Mouse (Mus musculus): ENCODE measurements around the gene Rybp. TPM values are rescaled to one million over a fixed set of nuclear protein-coding genes. Genes with fewer than 3 reads are reported as not detected.

Rybp gene
- total RNA-seq (2015; ENCODE audit: low replicate concordance): 11.7 and 12.7 TPM in 2 replicates
- total RNA-seq (2017; ENCODE audit: low replicate concordance): 8.6 and 9.2 TPM in 2 replicates

DNA sequence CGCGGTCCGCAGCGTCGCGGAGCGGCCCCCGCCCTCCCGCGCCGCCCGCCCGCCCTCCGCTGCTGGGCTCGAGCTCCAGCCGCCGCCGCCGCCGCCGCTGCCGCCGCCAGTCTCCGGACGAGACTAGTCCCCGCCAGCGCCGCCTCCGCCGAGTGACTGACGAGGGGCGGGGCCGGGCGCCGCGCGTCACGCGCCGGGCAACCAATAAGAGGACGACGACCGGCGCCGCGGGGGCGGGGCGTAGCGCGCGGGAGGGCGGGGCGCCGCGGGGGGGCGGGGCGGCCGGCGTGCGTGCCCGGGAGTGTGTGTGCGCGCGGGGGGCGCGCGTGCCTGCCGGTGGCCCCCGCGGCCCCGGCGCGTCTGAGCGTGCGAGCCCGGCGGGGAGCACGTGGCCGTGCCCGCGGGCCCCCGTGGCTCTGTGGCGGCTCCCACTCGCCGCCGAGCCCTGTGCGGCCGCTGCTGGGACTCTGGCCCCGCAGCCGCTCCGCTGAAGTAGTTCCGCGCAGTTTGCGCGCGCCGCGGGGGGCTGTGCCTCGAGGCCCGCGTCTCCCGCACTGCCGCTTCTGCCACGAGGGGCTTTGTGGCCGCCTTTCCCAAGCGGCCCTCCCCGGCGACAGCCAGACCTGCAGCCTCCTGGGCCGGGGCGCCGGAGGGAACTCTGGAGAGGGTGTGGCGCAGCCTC, at the start of gene Rybp:
TSS of gene Rybp (minus strand) at position 152 of the 682 bp plus-strand sequence.
- peak; percentile 91 for ATAC-seq (replicated peaks; ENCODE audit: low FRiP score, poor library complexity, severe bottlenecking)

DNA sequence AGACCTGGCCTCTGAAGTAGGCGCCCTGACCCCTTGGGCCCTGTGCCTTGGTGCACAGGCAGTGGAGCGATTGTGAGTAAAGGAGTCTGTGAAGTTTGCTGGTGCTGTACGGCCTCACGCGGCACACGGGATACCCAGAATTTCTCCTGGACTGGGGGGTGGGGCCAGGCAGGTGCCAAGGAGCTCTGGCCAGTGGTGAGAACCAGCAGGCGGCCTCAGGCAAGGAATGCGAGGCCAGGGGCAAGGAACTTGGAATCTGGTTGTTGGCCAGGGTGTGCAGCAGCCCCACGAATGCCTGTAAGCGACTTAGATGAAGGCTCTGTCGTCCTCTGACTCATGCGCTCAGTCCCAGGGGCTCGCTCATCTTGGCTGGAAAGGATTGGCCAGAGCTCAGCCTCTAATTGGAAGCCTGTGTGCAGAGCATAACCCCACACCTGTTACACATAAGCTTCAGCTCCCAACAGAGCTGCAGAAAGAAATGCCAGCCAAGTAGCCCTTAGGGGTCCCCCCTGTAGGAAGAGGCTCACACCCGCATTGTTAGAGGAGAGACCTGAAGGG, 49.4 kb upstream of the Rybp start:
- no peak for ATAC-seq (replicated peaks; ENCODE audit: low FRiP score, poor library complexity, severe bottlenecking)

DNA sequence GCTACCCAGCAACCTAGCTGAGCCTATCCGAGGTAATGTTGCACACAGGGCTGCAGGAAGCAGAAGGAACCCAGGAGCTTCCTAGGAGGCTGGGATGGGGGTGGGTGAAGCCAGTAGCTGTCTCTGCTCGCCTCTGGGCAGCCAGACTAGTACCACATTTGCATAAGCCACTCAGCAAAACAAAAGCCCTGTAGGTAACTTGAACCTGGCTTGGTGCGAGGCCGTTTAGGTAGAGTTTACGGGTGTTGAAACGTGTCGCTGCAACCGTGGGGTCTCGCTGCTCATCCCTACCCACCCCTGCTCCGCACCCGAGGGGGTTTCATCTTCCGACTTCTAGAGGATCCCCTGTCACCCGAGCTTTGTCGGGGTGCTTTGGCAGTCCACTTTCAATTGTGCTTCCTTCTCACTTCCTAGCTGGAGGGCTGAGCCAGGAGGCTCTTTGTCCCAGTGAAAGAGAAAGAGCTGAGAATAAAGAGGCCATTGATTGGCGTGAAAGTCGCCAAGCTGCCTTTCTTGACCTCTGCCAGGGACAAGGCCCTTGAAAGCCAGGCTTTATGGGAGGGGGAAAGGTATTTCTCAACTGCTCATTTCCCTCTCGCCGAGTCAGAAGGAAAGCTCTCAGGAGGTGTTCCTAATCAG, 48.3 kb upstream of the Rybp start:
- no peak for ATAC-seq (replicated peaks; ENCODE audit: low FRiP score, poor library complexity, severe bottlenecking)

DNA sequence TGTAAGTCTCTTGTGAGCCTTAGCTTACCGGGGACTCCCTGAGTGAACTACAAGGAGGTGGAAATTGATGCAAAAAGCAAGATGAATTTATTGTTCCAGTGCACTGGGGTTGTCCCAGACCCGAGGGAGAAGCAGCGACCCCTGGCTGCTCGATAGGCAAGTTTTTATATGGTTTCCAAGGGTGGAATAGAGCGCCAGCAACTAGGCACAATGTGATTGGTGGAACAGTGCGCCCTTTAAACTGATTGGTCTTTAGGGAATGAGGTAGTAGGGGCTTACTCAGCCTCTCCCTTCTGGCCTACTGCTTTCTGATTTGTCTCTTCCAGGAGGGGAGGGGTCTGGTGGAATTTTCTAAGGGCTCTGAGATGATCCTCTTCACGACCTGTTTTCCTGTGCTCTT, 46.5 kb upstream of the Rybp start:
- ATAC-seq (replicated peaks; ENCODE audit: low FRiP score, poor library complexity, severe bottlenecking): no peak

DNA sequence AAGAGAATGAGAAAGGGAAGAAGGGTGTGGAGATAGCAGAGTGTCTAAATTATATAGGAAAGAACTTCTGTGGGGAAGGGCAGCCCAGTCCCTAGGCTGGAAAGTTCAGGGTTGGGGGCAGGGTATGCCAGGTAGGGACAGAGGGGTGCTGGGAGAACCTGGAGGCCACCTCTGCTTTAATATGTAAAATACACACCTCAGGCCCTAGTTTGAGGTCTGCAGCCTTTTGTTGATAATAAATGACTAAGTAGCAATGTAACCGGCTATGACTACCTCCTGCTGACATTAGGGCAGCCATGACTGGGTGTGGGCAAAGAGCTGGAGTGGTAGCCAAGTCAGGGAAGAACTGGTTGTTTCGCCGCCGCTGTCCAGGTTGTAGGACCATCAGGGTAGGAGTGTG, 45.2 kb upstream of the Rybp start:
- no peak for ATAC-seq (replicated peaks; ENCODE audit: low FRiP score, poor library complexity, severe bottlenecking)

DNA sequence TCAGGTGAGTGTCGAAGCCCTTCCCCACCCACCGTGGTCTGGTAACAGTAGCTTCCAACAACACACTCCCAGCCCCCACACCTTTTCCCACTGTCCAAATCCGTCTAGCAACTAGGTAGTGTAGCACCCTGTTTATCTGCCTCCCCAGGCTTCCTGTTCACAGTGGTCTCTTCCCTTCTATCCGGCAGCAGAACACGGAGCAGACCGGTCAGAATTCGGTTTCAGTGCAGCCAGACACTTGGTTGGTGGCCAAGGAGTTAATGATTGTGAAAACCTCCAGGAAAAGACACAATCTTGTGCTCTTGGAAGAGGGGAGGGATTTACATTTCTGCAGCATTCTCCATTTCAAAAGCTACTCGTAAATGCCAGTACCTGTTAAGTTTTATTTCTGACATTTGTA, 44.3 kb upstream of the Rybp start:
- no peak for ATAC-seq (replicated peaks; ENCODE audit: low FRiP score, poor library complexity, severe bottlenecking)

DNA sequence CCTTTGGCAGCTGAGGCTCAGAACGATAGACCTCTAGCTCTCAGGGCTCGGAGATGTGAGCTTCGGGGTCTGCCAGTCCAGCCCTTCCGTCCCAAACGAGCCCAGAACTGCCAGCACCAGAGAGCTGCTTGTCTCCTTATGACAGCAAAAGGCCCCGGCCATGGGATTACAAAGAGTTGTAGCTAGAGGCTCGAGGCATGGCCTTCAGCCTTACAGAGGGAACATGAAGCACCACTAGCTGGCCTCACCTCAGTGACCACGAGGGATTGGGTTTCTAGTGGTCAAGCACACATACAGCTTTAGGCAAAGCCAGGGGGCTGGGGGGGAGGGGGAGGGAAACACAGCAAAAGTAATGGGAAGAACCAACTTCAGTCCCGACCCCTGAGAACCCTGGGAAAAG, 43.8 kb upstream of the Rybp start:
- no peak for ATAC-seq (replicated peaks; ENCODE audit: low FRiP score, poor library complexity, severe bottlenecking)

DNA sequence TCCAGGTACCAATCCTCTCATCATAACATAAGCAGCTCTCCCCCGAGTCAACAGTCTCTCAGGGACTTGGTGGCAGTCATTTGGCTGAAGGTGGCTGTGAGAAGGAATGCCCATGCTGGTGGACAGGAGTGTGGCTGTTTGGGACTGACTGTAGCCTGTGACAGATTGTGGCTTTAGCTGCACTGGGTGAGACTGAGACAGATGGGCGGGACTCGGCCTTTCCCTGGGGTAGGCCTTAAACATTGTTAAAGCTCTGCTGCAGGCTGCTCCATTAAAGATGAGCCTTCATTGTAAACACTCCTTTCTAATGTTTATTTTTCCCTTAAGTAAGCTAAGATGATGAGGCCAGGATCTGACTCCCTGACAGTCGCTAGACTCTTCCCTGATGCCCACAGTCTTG, 42.3 kb upstream of the Rybp start:
- no peak for ATAC-seq (replicated peaks; ENCODE audit: low FRiP score, poor library complexity, severe bottlenecking)

DNA sequence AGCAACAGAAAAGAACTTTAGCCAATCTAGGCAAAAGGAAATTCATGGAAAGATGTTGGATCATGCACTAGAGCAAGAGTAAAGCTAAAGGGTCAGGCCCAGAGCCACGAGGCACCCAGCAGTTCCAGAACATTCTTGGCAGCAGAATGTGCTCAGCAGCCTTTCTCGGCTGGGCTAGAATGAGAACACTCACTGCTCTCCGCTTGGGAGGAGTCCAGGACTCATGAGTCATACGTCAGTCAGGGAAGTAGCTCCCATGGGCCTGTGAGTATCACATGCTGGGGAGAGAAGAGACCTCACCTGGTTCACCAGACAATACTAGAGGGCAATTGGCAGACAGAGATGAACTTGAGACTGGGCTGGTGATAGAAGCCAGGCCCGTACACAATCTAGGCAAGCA, 39.8 kb upstream of the Rybp start:
- ATAC-seq (replicated peaks; ENCODE audit: low FRiP score, poor library complexity, severe bottlenecking): no peak

DNA sequence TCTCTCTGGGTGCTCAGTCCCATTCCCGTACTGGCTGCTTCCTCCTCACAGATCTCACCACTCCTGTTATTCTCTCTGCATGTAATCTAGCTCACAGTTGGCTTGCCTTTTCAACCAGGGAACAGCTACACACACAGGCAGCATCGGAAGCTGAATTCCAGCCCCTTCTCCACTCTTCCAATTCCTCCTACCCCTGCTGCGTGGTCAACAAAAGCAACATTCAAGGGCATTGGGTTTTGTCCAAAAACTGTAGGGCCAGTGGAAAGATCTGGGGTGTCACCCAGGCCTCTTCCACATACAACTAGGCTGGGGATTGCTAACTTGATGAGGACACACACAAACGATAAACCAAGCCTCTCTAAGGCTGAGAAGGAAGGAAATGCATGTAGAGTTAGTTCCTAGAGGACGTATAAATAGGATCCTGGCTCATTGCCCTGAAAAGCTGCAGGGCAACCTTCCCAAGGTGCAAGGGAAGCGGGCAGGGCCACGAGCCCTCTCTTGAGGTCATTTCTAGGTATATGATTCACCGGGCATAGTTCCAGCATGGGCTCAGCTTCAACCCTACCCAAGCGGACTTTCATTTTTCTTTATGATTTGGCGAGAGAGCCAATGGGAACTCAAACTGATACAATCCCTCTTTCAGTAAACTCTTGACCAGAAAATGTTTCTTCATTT, 36.6 kb upstream of the Rybp start:
- ATAC-seq (replicated peaks; ENCODE audit: low FRiP score, poor library complexity, severe bottlenecking): no peak

DNA sequence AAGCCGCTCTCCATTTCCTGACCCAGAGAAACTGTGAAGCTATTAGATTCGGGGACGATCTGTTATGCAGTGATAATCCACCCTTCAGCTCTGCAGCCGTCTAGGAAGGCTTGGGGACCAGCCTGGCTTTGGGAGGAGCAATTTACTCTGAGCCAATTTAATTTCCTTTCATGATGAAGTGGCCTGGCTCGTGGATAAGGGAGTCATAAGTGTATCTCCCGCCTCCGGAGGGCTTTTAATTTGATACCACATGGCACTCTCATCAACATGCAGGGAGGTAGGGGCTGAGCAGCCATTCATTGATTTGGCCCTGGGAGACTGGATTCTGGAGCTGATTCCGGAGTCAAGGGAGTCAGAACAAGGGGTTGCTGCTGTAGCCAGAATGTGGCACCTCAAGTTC, 35.3 kb upstream of the Rybp start:
- no peak for ATAC-seq (replicated peaks; ENCODE audit: low FRiP score, poor library complexity, severe bottlenecking)

DNA sequence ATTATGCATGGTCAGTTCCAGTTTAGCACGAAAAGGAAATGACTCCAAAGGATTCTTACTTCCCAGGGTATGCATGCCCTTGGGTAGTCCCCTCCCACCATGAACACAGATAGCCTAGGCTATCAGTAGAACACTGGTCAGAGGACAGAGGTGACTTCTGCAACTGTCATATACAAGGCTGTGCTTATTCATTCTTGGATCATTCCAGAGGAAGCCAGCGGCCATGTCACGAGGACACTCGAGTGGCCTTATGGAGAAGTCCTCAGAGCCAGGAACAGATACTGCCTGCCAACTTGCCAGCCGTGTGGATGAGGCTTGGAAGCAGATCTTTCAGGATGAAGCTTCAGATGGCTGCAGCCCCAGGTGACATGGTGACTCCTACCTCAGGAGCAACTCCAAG, 34.9 kb upstream of the Rybp start:
- no peak for ATAC-seq (replicated peaks; ENCODE audit: low FRiP score, poor library complexity, severe bottlenecking)

DNA sequence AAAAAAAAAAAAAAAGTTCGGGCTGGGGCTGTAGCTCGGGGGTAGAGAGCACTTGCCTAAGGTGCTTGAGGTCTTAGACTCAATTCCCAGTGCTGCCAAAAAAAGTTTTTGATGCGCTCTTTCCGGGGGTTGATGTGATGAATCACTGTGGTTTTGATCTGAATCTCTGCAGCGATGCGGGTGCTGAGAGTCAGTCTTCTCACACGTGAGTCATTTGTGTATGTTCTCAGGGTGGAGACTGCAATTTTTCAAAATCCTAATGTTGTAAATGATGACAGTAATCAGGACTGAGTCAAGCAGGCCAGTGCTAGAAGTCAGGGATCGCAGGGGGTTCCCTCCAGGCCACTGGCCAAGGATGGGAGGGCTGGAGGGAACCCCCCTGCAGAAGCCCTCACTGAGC, 26.9 kb upstream of the Rybp start:
- no peak for ATAC-seq (replicated peaks; ENCODE audit: low FRiP score, poor library complexity, severe bottlenecking)

DNA sequence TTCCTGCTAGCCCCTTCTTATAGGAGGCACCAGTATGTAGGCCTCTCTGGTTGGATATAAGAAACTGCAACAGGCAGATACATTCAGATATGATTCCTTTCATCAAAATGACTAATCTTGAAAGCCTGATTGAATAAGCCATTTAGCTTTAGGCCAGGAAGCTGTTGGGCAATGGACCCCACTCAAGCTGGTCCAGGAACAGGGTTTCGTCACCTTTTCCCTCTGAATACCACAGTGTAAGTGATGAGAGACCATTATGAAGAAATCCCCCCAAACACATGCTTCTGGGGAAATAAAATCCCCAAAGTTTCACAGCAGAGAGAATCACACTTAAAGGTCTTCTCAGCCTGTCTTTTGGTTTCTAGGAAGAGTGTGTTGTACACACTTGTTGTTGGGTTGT, 23.9 kb upstream of the Rybp start:
- ATAC-seq (replicated peaks; ENCODE audit: low FRiP score, poor library complexity, severe bottlenecking): no peak

DNA sequence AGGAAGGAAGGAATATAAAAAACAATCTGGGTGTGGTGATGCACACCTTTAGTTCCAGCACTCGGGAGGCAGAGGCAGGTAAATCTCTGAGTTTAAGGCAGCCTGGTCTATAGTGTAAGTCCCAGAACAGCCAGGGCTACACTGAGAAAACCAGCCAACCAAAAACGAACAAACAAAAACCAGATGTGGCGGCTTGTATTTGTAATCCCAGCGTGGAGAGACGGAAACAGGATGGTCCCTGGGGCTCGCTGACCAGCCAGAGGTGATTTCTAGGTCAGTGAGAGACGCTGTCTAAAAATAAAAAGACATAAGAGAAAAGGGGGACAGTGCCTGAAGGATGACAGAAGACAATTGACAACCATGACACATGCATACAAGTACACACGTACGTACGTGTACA, 17.5 kb upstream of the Rybp start:
- ATAC-seq (replicated peaks; ENCODE audit: low FRiP score, poor library complexity, severe bottlenecking): no peak

DNA sequence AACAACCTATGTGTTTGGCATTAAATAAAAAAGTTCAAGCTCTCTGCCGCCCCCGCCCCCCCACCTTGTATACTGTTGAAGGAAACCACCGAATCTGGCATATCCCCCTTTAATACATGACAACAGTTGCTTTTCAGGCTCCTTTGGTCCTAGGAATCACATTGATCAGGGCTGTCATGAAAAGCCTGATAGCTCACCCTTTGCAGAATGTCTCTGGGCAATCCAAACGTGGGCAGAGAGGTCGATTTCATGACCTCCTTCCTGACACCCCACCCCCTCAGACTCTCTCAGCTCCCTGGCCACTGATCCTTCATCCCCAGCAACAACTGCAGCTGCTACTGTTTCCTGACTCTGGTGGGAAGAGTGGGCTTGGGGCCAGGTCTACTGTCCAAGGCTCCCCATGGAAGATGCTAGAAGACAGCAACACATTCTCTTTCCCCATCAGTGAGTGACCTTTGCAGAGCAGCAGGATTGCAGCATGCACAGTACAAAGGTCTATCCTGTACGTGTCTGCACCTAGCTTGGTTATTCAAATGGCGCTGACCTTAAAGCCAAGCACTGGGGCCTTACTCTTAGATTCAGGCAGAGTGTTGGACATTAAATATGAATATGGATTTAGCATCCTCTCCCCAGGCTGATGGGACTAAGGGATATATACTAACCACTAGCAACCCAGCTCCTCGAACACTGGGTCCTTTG, 14.3 kb upstream of the Rybp start:
- ATAC-seq (replicated peaks; ENCODE audit: low FRiP score, poor library complexity, severe bottlenecking): no peak

DNA sequence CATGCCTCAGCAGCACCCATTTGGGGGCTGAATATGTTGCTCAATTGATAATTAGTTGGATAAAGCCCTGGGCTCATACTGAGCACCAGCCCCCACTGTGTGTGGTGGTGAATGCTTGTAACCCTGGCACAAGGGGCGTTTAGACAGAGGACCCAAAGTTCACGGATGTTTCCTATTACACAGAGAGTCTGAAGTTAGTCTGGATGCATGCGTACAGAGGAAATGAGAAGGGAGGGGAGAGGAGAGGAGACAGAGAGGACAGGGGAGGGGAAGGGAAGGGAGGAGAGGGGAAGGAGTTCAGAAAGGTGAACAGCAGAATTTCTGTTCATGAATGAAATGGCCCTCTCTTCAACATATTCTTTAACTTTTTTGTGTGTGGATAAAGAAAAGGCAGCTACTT, 13.5 kb upstream of the Rybp start:
- ATAC-seq (replicated peaks; ENCODE audit: low FRiP score, poor library complexity, severe bottlenecking): no peak

DNA sequence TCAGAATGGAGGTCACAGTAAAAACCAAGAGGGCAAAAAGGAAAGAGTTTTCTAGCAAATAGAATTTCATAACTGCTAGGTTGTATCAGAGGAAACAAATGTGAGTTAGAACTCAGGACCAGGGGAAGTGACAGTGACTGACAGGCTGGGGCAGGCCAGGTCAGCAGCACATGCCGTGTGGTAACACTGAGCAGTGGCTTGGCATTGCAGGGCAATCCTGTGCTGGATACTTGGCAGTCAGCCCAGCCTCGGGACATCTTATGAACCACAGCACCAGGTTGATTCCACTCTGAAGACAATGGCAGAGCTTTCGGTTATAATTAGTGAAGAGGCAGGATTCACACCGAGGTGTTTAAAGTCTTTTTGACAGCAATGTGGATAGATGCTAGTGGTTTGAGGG, 11.7 kb upstream of the Rybp start:
- ATAC-seq (replicated peaks; ENCODE audit: low FRiP score, poor library complexity, severe bottlenecking): no peak

DNA sequence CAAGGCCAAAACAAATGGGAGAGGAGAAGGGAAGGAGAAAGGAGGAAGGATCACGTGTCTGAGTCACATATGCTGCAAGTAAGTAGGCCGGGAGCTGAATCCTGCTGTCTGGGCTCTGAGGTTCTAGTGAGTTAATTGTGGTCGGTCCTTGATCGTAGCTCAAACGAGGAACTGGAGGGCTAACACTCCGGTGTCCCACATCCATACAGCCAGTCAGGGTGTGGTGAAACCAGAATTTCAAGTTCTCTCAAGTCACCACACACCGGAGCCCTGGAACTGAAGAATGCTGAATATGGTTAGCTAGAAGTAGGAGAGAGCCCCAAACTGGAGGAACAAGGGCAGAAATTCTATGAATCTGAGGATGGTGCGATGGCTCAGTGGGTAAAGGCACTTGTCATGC, 10.3 kb upstream of the Rybp start:
- ATAC-seq (replicated peaks; ENCODE audit: low FRiP score, poor library complexity, severe bottlenecking): no peak

DNA sequence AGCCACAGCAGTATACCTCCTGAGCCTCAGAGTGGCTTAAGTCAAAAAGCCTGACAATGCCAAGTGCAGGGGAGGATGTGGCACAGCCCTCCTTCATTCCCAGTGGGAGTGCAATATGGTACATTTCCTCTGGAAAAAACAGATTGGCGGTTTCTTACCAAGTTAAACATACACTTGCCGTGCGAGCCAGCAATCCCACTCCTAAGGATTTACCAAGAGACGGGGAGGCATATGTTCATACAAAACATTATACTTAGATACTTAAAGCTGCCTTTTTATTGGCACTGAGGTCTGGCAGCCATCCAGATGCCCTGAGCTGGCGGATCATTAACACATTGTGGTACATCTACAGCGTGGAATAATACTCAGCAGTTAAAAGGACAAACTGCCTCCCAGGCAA, 5.1 kb upstream of the Rybp start:
- no peak for ATAC-seq (replicated peaks; ENCODE audit: low FRiP score, poor library complexity, severe bottlenecking)
